Mouse (Mus musculus): ENCODE results near the gene Nudt19. TPM values are rescaled to one million over a fixed set of nuclear protein-coding genes. Genes with fewer than 3 reads are reported as not detected.
"Not testable (repeated sequence)": the region's sequence is repeated elsewhere in the genome, so short reads cannot be mapped to it uniquely, and the experiment has no call there.

Gene Nudt19
- total and polyA plus RNA-seq, 2 experiments from 2014 or later = 76.6 to 133 TPM

GRCm38 (mm10) chr7:35583476-35584025 is 27.4 kb upstream of the Nudt19 start:
- peaks cover 29% of the 10 kb centered on the region for H3K27me3 ChIP-seq (ENCODE audit: control insufficient read depth, insufficient read depth, low read length)
- no peak overlapping the region for H3K9ac ChIP-seq (replicated peaks; ENCODE audit: low read depth, low read length)
- WGBS = 15% methylated on average over 11 of the region's 11 CpGs
- H3K4me2 ChIP-seq (ENCODE audit: low read depth, low read length) = no peak overlapping the region
- no peak for DNase-seq (ENCODE audit: low spot score)
- no peak overlapping the region for H3K27ac ChIP-seq (ENCODE audit: low read depth)
- H3K4me1 ChIP-seq (ENCODE audit: control insufficient read depth, insufficient read depth) = peaks cover 18% of the 10 kb centered on the region
- TF ChIP-seq EP300 (IDR thresholded peaks at IDR 0.05; ENCODE audit: low read depth) (no peak), CTCF (IDR thresholded peaks at IDR 0.05; ENCODE audit: low read depth) (no peak)
- H3K4me3 ChIP-seq (ENCODE audit: low read depth, low read length) = no peak overlapping the region
- no peaks in the 10 kb centered on the region for H3K36me3 ChIP-seq (replicated peaks; ENCODE audit: control insufficient read depth, insufficient read depth, low read length)
- no peaks in the 10 kb centered on the region for H3K9me3 ChIP-seq (replicated peaks; ENCODE audit: control insufficient read depth, low read length)
- ATAC-seq (ENCODE audit: insufficient read depth, low read depth) = no peak

- DNase-seq (ENCODE audit: low spot score) (no peak), ATAC-seq (ENCODE audit: insufficient read depth, low read depth) (no peak)
- Histone ChIP-seq H3K9ac (replicated peaks; ENCODE audit: low read depth, low read length) (no peak overlapping the region), H3K36me3 (replicated peaks; ENCODE audit: control insufficient read depth, insufficient read depth, low read length) (no peaks in the 10 kb centered on the region), H3K27me3 (ENCODE audit: control insufficient read depth, insufficient read depth, low read length) (peaks cover 29% of the 10 kb centered on the region), H3K27ac (ENCODE audit: low read depth) (no peak overlapping the region), H3K4me3 (ENCODE audit: low read depth, low read length) (no peak overlapping the region), H3K9me3 (replicated peaks; ENCODE audit: control insufficient read depth, low read length) (no peaks in the 10 kb centered on the region), H3K4me2 (ENCODE audit: low read depth, low read length) (no peak overlapping the region), H3K4me1 (ENCODE audit: control insufficient read depth, insufficient read depth) (peaks cover 18% of the 10 kb centered on the region)
- WGBS = 75% methylated on average over 5 of the region's 5 CpGs
- TF ChIP-seq CTCF (IDR thresholded peaks at IDR 0.05; ENCODE audit: low read depth) (0 out of 2 replicates have a peak, but pooled peaks have one; percentile 11), EP300 (IDR thresholded peaks at IDR 0.05; ENCODE audit: low read depth) (no peak)
Measured at GRCm38 (mm10) chr7:35582719-35583118, 26.6 kb upstream of the Nudt19 start.

- WGBS = 38% methylated on average over 4 of the region's 4 CpGs
- Histone ChIP-seq H3K4me2 (ENCODE audit: low read depth, low read length) (no peak overlapping the region), H3K4me1 (ENCODE audit: control insufficient read depth, insufficient read depth) (0 out of 2 replicates have a peak, but pooled peaks cover 7% of the 10 kb centered on the region), H3K9ac (replicated peaks; ENCODE audit: low read depth, low read length) (no peak overlapping the region), H3K4me3 (ENCODE audit: low read depth, low read length) (no peak overlapping the region), H3K27ac (ENCODE audit: low read depth) (no peak overlapping the region), H3K36me3 (replicated peaks; ENCODE audit: control insufficient read depth, insufficient read depth, low read length) (no peaks in the 10 kb centered on the region), H3K9me3 (replicated peaks; ENCODE audit: control insufficient read depth, low read length) (no peaks in the 10 kb centered on the region), H3K27me3 (ENCODE audit: control insufficient read depth, insufficient read depth, low read length) (peaks cover 26% of the 10 kb centered on the region)
- TF ChIP-seq EP300 (IDR thresholded peaks at IDR 0.05; ENCODE audit: low read depth) (no peak), CTCF (IDR thresholded peaks at IDR 0.05; ENCODE audit: low read depth) (peak; percentile 57)
- no peak for ATAC-seq (ENCODE audit: insufficient read depth, low read depth)
- DNase-seq (ENCODE audit: low spot score) = no peak
Measured at GRCm38 (mm10) chr7:35579849-35580248, 23.7 kb upstream of the Nudt19 start.

- H3K4me1 ChIP-seq (ENCODE audit: control insufficient read depth, insufficient read depth); H3K4me3 ChIP-seq (ENCODE audit: low read depth, low read length); ATAC-seq (ENCODE audit: insufficient read depth, low read depth); H3K4me2 ChIP-seq (ENCODE audit: low read depth, low read length); H3K27me3 ChIP-seq (ENCODE audit: control insufficient read depth, insufficient read depth, low read length); H3K9me3 ChIP-seq (replicated peaks; ENCODE audit: control insufficient read depth, low read length); H3K27ac ChIP-seq (ENCODE audit: low read depth); DNase-seq (ENCODE audit: low spot score); H3K9ac ChIP-seq (replicated peaks; ENCODE audit: low read depth, low read length); H3K36me3 ChIP-seq (replicated peaks; ENCODE audit: control insufficient read depth, insufficient read depth, low read length): not testable (repeated sequence)
- 26% methylated on average over 6 of the region's 6 CpGs for WGBS
- peak; percentile 32; the same call in 1 of the 2 replicates for TF ChIP-seq CTCF (IDR thresholded peaks at IDR 0.05; ENCODE audit: low read depth)
Measured at GRCm38 (mm10) chr7:35570883-35571282, 14.8 kb upstream of the Nudt19 start.

- not testable (repeated sequence) for H3K9ac ChIP-seq (replicated peaks; ENCODE audit: low read depth, low read length); H3K4me3 ChIP-seq (ENCODE audit: low read depth, low read length); H3K4me2 ChIP-seq (ENCODE audit: low read depth, low read length); H3K27me3 ChIP-seq (ENCODE audit: control insufficient read depth, insufficient read depth, low read length); H3K36me3 ChIP-seq (replicated peaks; ENCODE audit: control insufficient read depth, insufficient read depth, low read length); DNase-seq (ENCODE audit: low spot score); H3K4me1 ChIP-seq (ENCODE audit: control insufficient read depth, insufficient read depth); ATAC-seq (ENCODE audit: insufficient read depth, low read depth); H3K27ac ChIP-seq (ENCODE audit: low read depth); H3K9me3 ChIP-seq (replicated peaks; ENCODE audit: control insufficient read depth, low read length)
- 83% methylated on average over 4 of the region's 4 CpGs for WGBS
Measured at GRCm38 (mm10) chr7:35569724-35570123, 13.6 kb upstream of the Nudt19 start.

- H3K4me3 ChIP-seq (ENCODE audit: low read depth, low read length); H3K9ac ChIP-seq (replicated peaks; ENCODE audit: low read depth, low read length); H3K9me3 ChIP-seq (replicated peaks; ENCODE audit: control insufficient read depth, low read length); H3K27ac ChIP-seq (ENCODE audit: low read depth); DNase-seq (ENCODE audit: low spot score); H3K36me3 ChIP-seq (replicated peaks; ENCODE audit: control insufficient read depth, insufficient read depth, low read length); H3K27me3 ChIP-seq (ENCODE audit: control insufficient read depth, insufficient read depth, low read length); H3K4me1 ChIP-seq (ENCODE audit: control insufficient read depth, insufficient read depth); ATAC-seq (ENCODE audit: insufficient read depth, low read depth); H3K4me2 ChIP-seq (ENCODE audit: low read depth, low read length): not testable (repeated sequence)
- 81% methylated on average over 13 of the region's 13 CpGs for WGBS
Measured at GRCm38 (mm10) chr7:35565965-35566364, 9.9 kb upstream of the Nudt19 start.

- 68% methylated on average over 10 of the region's 10 CpGs for WGBS
- not testable (repeated sequence) for H3K9me3 ChIP-seq (replicated peaks; ENCODE audit: control insufficient read depth, low read length); H3K27me3 ChIP-seq (ENCODE audit: control insufficient read depth, insufficient read depth, low read length); H3K36me3 ChIP-seq (replicated peaks; ENCODE audit: control insufficient read depth, insufficient read depth, low read length); H3K4me1 ChIP-seq (ENCODE audit: control insufficient read depth, insufficient read depth); ATAC-seq (ENCODE audit: insufficient read depth, low read depth); H3K4me3 ChIP-seq (ENCODE audit: low read depth, low read length); H3K9ac ChIP-seq (replicated peaks; ENCODE audit: low read depth, low read length); H3K27ac ChIP-seq (ENCODE audit: low read depth); DNase-seq (ENCODE audit: low spot score); H3K4me2 ChIP-seq (ENCODE audit: low read depth, low read length)
Measured at GRCm38 (mm10) chr7:35564872-35565271, 8.8 kb upstream of the Nudt19 start.
